Mouse (Mus musculus) embryonic stem cell, embryonic (primary cell): Measurements from ENCODE around the gene Pth1r.

ENCODE experiments used
- CTCF ChIA-PET, 4 experiments: fragments of 300-600 bp in 2 of 4; fragments of 350-600 bp in 2 of 4; sonication (Branson Sonifier 250); formaldehyde crosslinking; loops; one replicate each; lab custom pipeline; 2022; ENCODE audit warnings: inconsistent platforms in 2 of 4; lab: Charles Lee
- POLR2A ChIA-PET, 4 experiments: fragments of 300-600 bp in 2 of 4; fragments of 350-600 bp in 2 of 4; sonication (Branson Sonifier 250); formaldehyde crosslinking; loops; one replicate each; lab custom pipeline; 2022; ENCODE audit warnings: antibody characterized with exemption in 4 of 4, inconsistent platforms in 1 of 4; lab: Charles Lee

Pth1r gene

DNA sequence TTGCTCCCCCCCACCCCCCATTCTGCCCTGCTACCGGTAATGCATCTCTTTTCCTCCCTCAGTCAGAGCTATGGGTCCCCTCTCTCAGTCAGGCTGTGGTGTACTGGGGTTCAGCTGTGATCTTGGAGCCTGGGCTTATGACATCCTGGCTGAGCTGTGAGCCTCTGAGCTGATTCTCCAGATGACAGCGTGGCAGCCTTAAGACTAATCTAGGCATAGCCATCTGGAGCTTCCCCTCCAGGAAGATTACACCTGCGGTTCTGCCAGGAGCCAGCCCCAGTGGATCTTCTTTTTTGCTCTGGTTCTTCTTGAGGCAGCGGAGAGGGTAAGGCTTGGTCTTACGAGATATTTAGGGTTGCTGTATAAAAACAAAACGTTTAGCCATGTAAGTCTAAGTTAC is 34.9 kb downstream of the Pth1r start:
- CTCF ChIA-PET: interaction anchor here (0.5 to 1.8 kb wide), 5 partner anchors 30 to 646 kb away, joined by 3 to 6 read pairs (median 4); no protein-coding TSS in a partner anchor
- POLR2A ChIA-PET: interaction anchor here in 3 of 4 experiments (0.6 to 0.8 kb wide), 4 partner anchors 17 to 1795 kb away, joined by 3 to 4 read pairs (median 3); partner anchors contain the start of gene Nbeal2 (in 1 of the 3)

DNA sequence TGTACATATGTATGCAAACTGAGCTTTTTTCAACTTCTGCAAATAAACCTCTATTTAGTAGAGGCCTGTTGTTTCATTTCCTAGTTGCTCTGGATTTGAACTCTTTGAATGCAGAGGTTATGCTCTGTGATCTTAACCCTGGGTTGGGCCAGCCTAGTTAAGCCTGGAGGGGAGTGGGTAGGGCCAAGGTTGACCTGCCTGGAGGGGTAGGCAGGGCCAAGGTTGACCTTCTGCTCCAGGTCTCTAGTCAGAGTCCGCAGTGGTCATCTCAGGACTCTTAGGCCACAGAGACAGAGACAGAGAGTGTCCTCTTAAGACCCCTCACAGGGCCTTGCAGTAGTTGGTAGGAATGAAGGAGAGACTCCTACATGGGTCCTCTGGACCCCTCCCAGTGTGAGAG is 35.4 kb downstream of the Pth1r start:
- ChIA-PET POLR2A (interaction anchor here in 2 of 4 experiments (0.6 to 0.8 kb wide), 2 partner anchors 16 to 58 kb away, joined by 3 to 4 read pairs; partner anchors contain the start of gene Nbeal2 (in 1 of the 2)), CTCF (interaction anchor here (0.5 to 1.8 kb wide), 6 partner anchors 10 to 647 kb away, joined by 3 to 6 read pairs (median 4); no protein-coding TSS in a partner anchor)

- CTCF ChIA-PET: interaction anchor here (0.5 to 2.8 kb wide), 48 partner anchors 10 to 580 kb away, joined by 3 to 21 read pairs (median 4); partner anchors contain the start of genes Ccdc12 (in 1 of the 4), Nbeal2 (in 1 of the 4) and Nradd (in 1 of the 4)
- POLR2A ChIA-PET: interaction anchor here in 1 of 4 experiments (0.6 to 1.1 kb wide), 2 partner anchors 15 to 89 kb away, joined by 3 read pairs; no protein-coding TSS in a partner anchor
Observed at GRCm38 (mm10) chr9:110709640-110710258, 37.2 kb downstream of the Pth1r start.

DNA sequence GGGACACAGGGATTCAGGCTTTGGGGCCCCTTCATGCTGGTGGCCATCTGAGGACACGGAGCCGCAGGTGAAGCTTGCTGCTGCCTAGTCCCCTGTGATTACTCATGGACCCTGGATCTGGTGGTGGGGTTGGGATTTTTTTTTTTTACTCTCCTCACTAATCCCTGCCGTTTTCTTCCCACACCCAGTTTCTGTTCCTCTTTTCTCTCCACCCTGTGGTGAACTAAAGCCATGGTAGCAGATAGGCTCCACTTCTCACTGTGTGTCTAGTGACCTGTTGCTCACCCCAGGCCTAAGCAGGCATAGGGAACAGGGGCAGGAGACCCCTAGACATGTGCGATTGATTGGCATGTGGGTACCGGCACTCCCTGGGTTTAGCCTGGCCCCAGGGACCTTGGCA is 40.2 kb downstream of the Pth1r start:
- ChIA-PET POLR2A (no interaction called here), CTCF (interaction anchor here in 2 of 4 experiments (1.3 to 1.7 kb wide), 2 partner anchors 53 to 75 kb away, joined by 4 read pairs; partner anchors contain the start of gene Nbeal2 (in 1 of the 2))

DNA sequence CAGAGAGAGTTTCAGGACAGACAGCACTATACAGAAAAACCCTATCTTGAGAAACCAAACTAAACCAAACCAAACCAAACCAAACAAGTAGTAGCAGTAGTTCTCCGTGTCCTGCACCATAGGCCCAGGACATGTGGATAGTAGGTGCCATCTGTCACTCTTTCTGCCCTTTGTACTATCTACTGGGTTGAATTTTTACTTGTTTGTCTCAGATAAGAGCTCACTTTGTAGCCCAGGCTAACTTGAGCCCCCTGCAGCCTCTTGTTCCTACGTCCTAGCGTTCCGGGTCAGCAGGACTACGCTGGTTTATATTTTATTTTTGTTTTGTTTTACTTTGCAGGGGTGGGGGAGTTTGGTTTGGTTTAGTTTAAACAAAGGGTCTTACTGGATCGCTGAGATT is 43.0 kb downstream of the Pth1r start:
- ChIA-PET CTCF (no interaction called here), POLR2A (interaction anchor here in 2 of 4 experiments (0.7 to 1.5 kb wide), 4 partner anchors 13 to 51 kb away, joined by 3 read pairs; no protein-coding TSS in a partner anchor)

GRCm38 (mm10) chr9:110702848-110703247 is 44.1 kb downstream of the Pth1r start:
- CTCF ChIA-PET: interaction anchor here in 1 of 4 experiments (0.6 kb wide), 1 partner anchor 58 kb away, joined by 4 read pairs; no protein-coding TSS in a partner anchor
- POLR2A ChIA-PET: interaction anchor here in 1 of 4 experiments (0.6 to 1.1 kb wide), 2 partner anchors 104 to 173 kb away, joined by 4 read pairs; no protein-coding TSS in a partner anchor

GRCm38 (mm10) chr9:110701114-110702032 is 45.6 kb downstream of the Pth1r start:
- ChIA-PET CTCF (interaction anchor here in 3 of 4 experiments (0.5 to 1.8 kb wide), 3 partner anchors 14 to 30 kb away, joined by 3 to 6 read pairs (median 4); no protein-coding TSS in a partner anchor), POLR2A (interaction anchor here in 2 of 4 experiments (0.6 to 1.1 kb wide), 3 partner anchors 14 to 30 kb away, joined by 3 to 4 read pairs (median 3); no protein-coding TSS in a partner anchor)

GRCm38 (mm10) chr9:110699574-110699973 is 47.4 kb downstream of the Pth1r start:
- CTCF ChIA-PET: interaction anchor here in 3 of 4 experiments (0.9 to 1.4 kb wide), 2 partner anchors 10 kb away, joined by 3 to 4 read pairs (median 4); no protein-coding TSS in a partner anchor
- POLR2A ChIA-PET: interaction anchor here in 1 of 4 experiments (0.6 to 1.0 kb wide), 2 partner anchors 45 to 137 kb away, joined by 4 read pairs; no protein-coding TSS in a partner anchor

GRCm38 (mm10) chr9:110697465-110697864 is 49.5 kb downstream of the Pth1r start:
- CTCF ChIA-PET: interaction anchor here in 1 of 4 experiments (2.1 kb wide), 1 partner anchor 10 kb away, joined by 11 read pairs; no protein-coding TSS in a partner anchor
- POLR2A ChIA-PET: interaction anchor here in 2 of 4 experiments (0.6 to 1.1 kb wide), 2 partner anchors 10 to 18 kb away, joined by 3 to 4 read pairs; no protein-coding TSS in a partner anchor

GRCm38 (mm10) chr9:110696427-110696826 is 50.5 kb downstream of the Pth1r start:
- ChIA-PET CTCF (interaction anchor here in 3 of 4 experiments (0.6 to 2.1 kb wide), 5 partner anchors 9 to 61 kb away, joined by 3 to 11 read pairs (median 3); no protein-coding TSS in a partner anchor), POLR2A (interaction anchor here in 2 of 4 experiments (1.1 to 1.5 kb wide), 4 partner anchors 12 to 40 kb away, joined by 3 to 4 read pairs (median 4); partner anchors contain the start of gene Ccdc12 (in 1 of the 2))

- ChIA-PET POLR2A (interaction anchor here in 2 of 4 experiments (0.6 to 1.5 kb wide), 5 partner anchors 11 to 289 kb away, joined by 3 to 4 read pairs (median 3); partner anchors contain the start of gene Ccdc12 (in 1 of the 2)), CTCF (interaction anchor here in 3 of 4 experiments (0.6 to 2.1 kb wide), 8 partner anchors 8 to 166 kb away, joined by 3 to 11 read pairs (median 4); no protein-coding TSS in a partner anchor)
Observed at GRCm38 (mm10) chr9:110695165-110695755, 51.7 kb downstream of the Pth1r start.

- ChIA-PET CTCF (no interaction called here), POLR2A (interaction anchor here in 1 of 4 experiments (1.7 to 2.3 kb wide), 2 partner anchors 9 to 51 kb away, joined by 3 to 8 read pairs; no protein-coding TSS in a partner anchor)
Observed at GRCm38 (mm10) chr9:110689261-110689779, 57.6 kb downstream of the Pth1r start.

GRCm38 (mm10) chr9:110687846-110688245 is 59.1 kb downstream of the Pth1r start:
- POLR2A ChIA-PET: interaction anchor here in 3 of 4 experiments (0.5 to 1.4 kb wide), 6 partner anchors 10 to 190 kb away, joined by 3 to 4 read pairs (median 4); no protein-coding TSS in a partner anchor
- CTCF ChIA-PET: interaction anchor here in 1 of 4 experiments (2.9 kb wide), 1 partner anchor 15 kb away, joined by 17 read pairs; no protein-coding TSS in a partner anchor

GRCm38 (mm10) chr9:110687061-110687460 is 59.9 kb downstream of the Pth1r start:
- ChIA-PET POLR2A (interaction anchor here in 2 of 4 experiments (0.5 to 1.4 kb wide), 7 partner anchors 9 to 279 kb away, joined by 3 to 5 read pairs (median 3); partner anchors contain the start of gene Ptpn23 (in 1 of the 2)), CTCF (interaction anchor here (0.6 to 2.9 kb wide), 10 partner anchors 9 to 134 kb away, joined by 3 to 17 read pairs (median 4); no protein-coding TSS in a partner anchor)

DNA sequence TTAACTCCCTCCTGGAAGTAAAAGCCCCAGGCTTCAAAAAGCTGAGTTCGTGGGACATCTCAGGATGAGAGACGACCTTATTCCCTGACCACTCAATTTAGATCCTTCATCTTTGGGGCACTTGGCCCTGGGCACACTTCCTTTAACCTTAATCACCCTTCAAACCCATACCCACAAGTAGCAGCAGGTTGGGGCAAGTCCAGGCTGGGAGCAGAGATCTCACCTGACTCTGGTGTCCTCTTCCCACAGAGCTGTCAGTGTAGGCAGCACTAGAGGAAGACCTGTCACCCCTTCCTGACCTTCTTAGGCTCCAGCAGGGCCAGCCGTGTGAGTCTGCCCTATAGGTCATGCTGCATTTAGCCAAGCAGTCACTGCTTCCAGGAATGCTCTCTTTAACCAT is 60.5 kb downstream of the Pth1r start:
- CTCF ChIA-PET: interaction anchor here in 3 of 4 experiments (0.9 to 2.9 kb wide), 8 partner anchors 10 to 95 kb away, joined by 3 to 17 read pairs (median 6); no protein-coding TSS in a partner anchor

GRCm38 (mm10) chr9:110685591-110685990 is 61.4 kb downstream of the Pth1r start:
- ChIA-PET POLR2A (interaction anchor here in 2 of 4 experiments (0.9 to 2.2 kb wide), 11 partner anchors 8 to 61 kb away, joined by 3 to 13 read pairs (median 4); no protein-coding TSS in a partner anchor), CTCF (interaction anchor here in 2 of 4 experiments (0.5 to 2.9 kb wide), 6 partner anchors 10 to 411 kb away, joined by 4 to 17 read pairs (median 6); no protein-coding TSS in a partner anchor)

More for the DNA sequence above, 60.5 kb downstream of the Pth1r start:
- POLR2A ChIA-PET: interaction anchor here in 2 of 4 experiments (1.0 to 2.2 kb wide), 5 partner anchors 11 to 278 kb away, joined by 3 to 5 read pairs (median 3); partner anchors contain the start of gene Ptpn23 (in 1 of the 2)
